Mouse (Mus musculus): Measurements from ENCODE around the gene Man1c1. TPM values are rescaled to one million over a fixed set of nuclear protein-coding genes. Genes with fewer than 3 reads are reported as not detected.

The Man1c1 gene
- polyA plus RNA-seq, 1 experiment from 2014 or later: 1.9 TPM

GRCm38 (mm10) chr4:134638111-134638550 is 66.0 kb downstream of the Man1c1 start:
- no peak for ATAC-seq (replicated peaks; ENCODE audit: insufficient number of reproducible peaks, low FRiP score, low TSS enrichment, low read depth)
- Histone ChIP-seq H3K27me3 (ENCODE audit: control insufficient read depth, insufficient read depth, low read length) (no peaks in the 10 kb centered on the region), H3K36me3 (replicated peaks; ENCODE audit: control insufficient read depth, insufficient read depth, low read depth, low read length) (no peaks in the 10 kb centered on the region), H3K27ac (replicated peaks; ENCODE audit: low read depth, low read length) (no peak overlapping the region), H3K4me2 (ENCODE audit: low read depth, low read length) (no peak overlapping the region), H3K9me3 (replicated peaks; ENCODE audit: control insufficient read depth, low read length) (no peaks in the 10 kb centered on the region), H3K9ac (replicated peaks; ENCODE audit: low read length) (no peak overlapping the region), H3K4me3 (ENCODE audit: low read depth, low read length) (no peak overlapping the region), H3K4me1 (ENCODE audit: control insufficient read depth, insufficient read depth, low read length) (no peaks in the 10 kb centered on the region)
- 76% methylated on average over 5 of the region's 5 CpGs for WGBS
- no peak for DNase-seq (ENCODE audit: low spot score)

GRCm38 (mm10) chr4:134636406-134636805 is 67.7 kb downstream of the Man1c1 start:
- Histone ChIP-seq H3K27me3 (ENCODE audit: control insufficient read depth, insufficient read depth, low read length) (no peaks in the 10 kb centered on the region), H3K4me2 (ENCODE audit: low read depth, low read length) (no peak overlapping the region), H3K4me1 (ENCODE audit: control insufficient read depth, insufficient read depth, low read length) (peaks cover 4% of the 10 kb centered on the region; the same call in 1 of the 2 replicates), H3K9ac (replicated peaks; ENCODE audit: low read length) (no peak overlapping the region), H3K9me3 (replicated peaks; ENCODE audit: control insufficient read depth, low read length) (no peaks in the 10 kb centered on the region), H3K36me3 (replicated peaks; ENCODE audit: control insufficient read depth, insufficient read depth, low read depth, low read length) (no peaks in the 10 kb centered on the region), H3K4me3 (ENCODE audit: low read depth, low read length) (no peak overlapping the region), H3K27ac (replicated peaks; ENCODE audit: low read depth, low read length) (no peak overlapping the region)
- 54% methylated on average over 8 of the region's 8 CpGs for WGBS
- no peak for ATAC-seq (replicated peaks; ENCODE audit: insufficient number of reproducible peaks, low FRiP score, low TSS enrichment, low read depth)
- DNase-seq (ENCODE audit: low spot score): no peak

GRCm38 (mm10) chr4:134634001-134634400 is 70.1 kb downstream of the Man1c1 start:
- peaks cover 4% of the 10 kb centered on the region; the same call in 1 of the 2 replicates for H3K4me1 ChIP-seq (ENCODE audit: control insufficient read depth, insufficient read depth, low read length)
- DNase-seq (ENCODE audit: low spot score) (no peak), ATAC-seq (replicated peaks; ENCODE audit: insufficient number of reproducible peaks, low FRiP score, low TSS enrichment, low read depth) (no peak)
- no peaks in the 10 kb centered on the region for H3K27me3 ChIP-seq (ENCODE audit: control insufficient read depth, insufficient read depth, low read length)
- no peak overlapping the region for H3K4me3 ChIP-seq (ENCODE audit: low read depth, low read length)
- no peak overlapping the region for H3K9ac ChIP-seq (replicated peaks; ENCODE audit: low read length)
- H3K9me3 ChIP-seq (replicated peaks; ENCODE audit: control insufficient read depth, low read length): no peaks in the 10 kb centered on the region
- no peaks in the 10 kb centered on the region for H3K36me3 ChIP-seq (replicated peaks; ENCODE audit: control insufficient read depth, insufficient read depth, low read depth, low read length)
- WGBS: 79% methylated on average over 13 of the region's 13 CpGs
- no peak overlapping the region for H3K27ac ChIP-seq (replicated peaks; ENCODE audit: low read depth, low read length)
- no peak overlapping the region for H3K4me2 ChIP-seq (ENCODE audit: low read depth, low read length)

- no peak overlapping the region for H3K4me3 ChIP-seq (ENCODE audit: low read depth, low read length)
- no peak overlapping the region for H3K4me2 ChIP-seq (ENCODE audit: low read depth, low read length)
- no peaks in the 10 kb centered on the region for H3K27me3 ChIP-seq (ENCODE audit: control insufficient read depth, insufficient read depth, low read length)
- H3K9me3 ChIP-seq (replicated peaks; ENCODE audit: control insufficient read depth, low read length): no peaks in the 10 kb centered on the region
- DNase-seq (ENCODE audit: low spot score) (peak; percentile 25), ATAC-seq (replicated peaks; ENCODE audit: insufficient number of reproducible peaks, low FRiP score, low TSS enrichment, low read depth) (no peak)
- WGBS: 36% methylated on average over 13 of the region's 13 CpGs
- H3K36me3 ChIP-seq (replicated peaks; ENCODE audit: control insufficient read depth, insufficient read depth, low read depth, low read length): no peaks in the 10 kb centered on the region
- H3K9ac ChIP-seq (replicated peaks; ENCODE audit: low read length): no peak overlapping the region
- peaks cover 4% of the 10 kb centered on the region; the same call in 1 of the 2 replicates for H3K4me1 ChIP-seq (ENCODE audit: control insufficient read depth, insufficient read depth, low read length)
- H3K27ac ChIP-seq (replicated peaks; ENCODE audit: low read depth, low read length): 0 out of 2 replicates have a peak overlapping the region, but pooled peaks have one; percentile 4
Observed at GRCm38 (mm10) chr4:134632131-134632711, 71.9 kb downstream of the Man1c1 start.

GRCm38 (mm10) chr4:134631471-134632130 is 72.5 kb downstream of the Man1c1 start:
- DNase-seq (ENCODE audit: low spot score) (peak; percentile 10), ATAC-seq (replicated peaks; ENCODE audit: insufficient number of reproducible peaks, low FRiP score, low TSS enrichment, low read depth) (no peak)
- H3K9ac ChIP-seq (replicated peaks; ENCODE audit: low read length): no peak overlapping the region
- H3K27me3 ChIP-seq (ENCODE audit: control insufficient read depth, insufficient read depth, low read length): no peaks in the 10 kb centered on the region
- no peak overlapping the region for H3K4me3 ChIP-seq (ENCODE audit: low read depth, low read length)
- H3K4me1 ChIP-seq (ENCODE audit: control insufficient read depth, insufficient read depth, low read length): peaks cover 4% of the 10 kb centered on the region; the same call in 1 of the 2 replicates
- WGBS: 65% methylated on average over 14 of the region's 14 CpGs
- 0 out of 2 replicates have a peak overlapping the region, but pooled peaks have one; percentile 4 for H3K27ac ChIP-seq (replicated peaks; ENCODE audit: low read depth, low read length)
- H3K4me2 ChIP-seq (ENCODE audit: low read depth, low read length): no peak overlapping the region
- no peaks in the 10 kb centered on the region for H3K9me3 ChIP-seq (replicated peaks; ENCODE audit: control insufficient read depth, low read length)
- H3K36me3 ChIP-seq (replicated peaks; ENCODE audit: control insufficient read depth, insufficient read depth, low read depth, low read length): no peaks in the 10 kb centered on the region

- peaks cover 4% of the 10 kb centered on the region; the same call in 1 of the 2 replicates for H3K4me1 ChIP-seq (ENCODE audit: control insufficient read depth, insufficient read depth, low read length)
- 76% methylated on average over 10 of the region's 10 CpGs for WGBS
- DNase-seq (ENCODE audit: low spot score) (no peak), ATAC-seq (replicated peaks; ENCODE audit: insufficient number of reproducible peaks, low FRiP score, low TSS enrichment, low read depth) (no peak)
- H3K36me3 ChIP-seq (replicated peaks; ENCODE audit: control insufficient read depth, insufficient read depth, low read depth, low read length): no peaks in the 10 kb centered on the region
- H3K4me2 ChIP-seq (ENCODE audit: low read depth, low read length): no peak overlapping the region
- no peaks in the 10 kb centered on the region for H3K9me3 ChIP-seq (replicated peaks; ENCODE audit: control insufficient read depth, low read length)
- H3K27ac ChIP-seq (replicated peaks; ENCODE audit: low read depth, low read length): no peak overlapping the region
- H3K27me3 ChIP-seq (ENCODE audit: control insufficient read depth, insufficient read depth, low read length): no peaks in the 10 kb centered on the region
- no peak overlapping the region for H3K9ac ChIP-seq (replicated peaks; ENCODE audit: low read length)
- H3K4me3 ChIP-seq (ENCODE audit: low read depth, low read length): no peak overlapping the region
Observed at GRCm38 (mm10) chr4:134628575-134629384, 75.3 kb downstream of the Man1c1 start.

- Histone ChIP-seq H3K9ac (replicated peaks; ENCODE audit: low read length) (no peak overlapping the region), H3K4me1 (ENCODE audit: control insufficient read depth, insufficient read depth, low read length) (peaks cover 4% of the 10 kb centered on the region; the same call in 1 of the 2 replicates), H3K4me2 (ENCODE audit: low read depth, low read length) (no peak overlapping the region), H3K36me3 (replicated peaks; ENCODE audit: control insufficient read depth, insufficient read depth, low read depth, low read length) (no peaks in the 10 kb centered on the region), H3K27ac (replicated peaks; ENCODE audit: low read depth, low read length) (no peak overlapping the region), H3K27me3 (ENCODE audit: control insufficient read depth, insufficient read depth, low read length) (no peaks in the 10 kb centered on the region), H3K9me3 (replicated peaks; ENCODE audit: control insufficient read depth, low read length) (no peaks in the 10 kb centered on the region), H3K4me3 (ENCODE audit: low read depth, low read length) (no peak overlapping the region)
- ATAC-seq (replicated peaks; ENCODE audit: insufficient number of reproducible peaks, low FRiP score, low TSS enrichment, low read depth): no peak
- WGBS: 77% methylated on average over 7 of the region's 7 CpGs
- DNase-seq (ENCODE audit: low spot score): no peak
Observed at GRCm38 (mm10) chr4:134628058-134628457, 76.0 kb downstream of the Man1c1 start.

Measured in embryonic facial prominence, embryonic 11.5 days (tissue).